Mouse (Mus musculus) adrenal gland, postnatal 0 days (tissue): ENCODE results near the gene Defa26. TPM values are rescaled to one million over a fixed set of nuclear protein-coding genes. Genes with fewer than 3 reads are reported as not detected.

ENCODE experiments used
- polyA plus RNA-seq: library from polyadenylated mRNA; unstranded; fragments of >200 nt; fragmentation: Nextera tagmentation; extraction: Ambion mirVana; gene quantifications from 2 replicates; pipeline ENCODE4 v1.2.1, GENCODE M21; 2015

The Defa26 gene
- not detected in 2 replicates for polyA plus RNA-seq

GRCm38 (mm10) chr8:21617883-21618282, at the start of gene Defa26:
Defa26 (plus strand) TSS chr8:21618183.

DNA sequence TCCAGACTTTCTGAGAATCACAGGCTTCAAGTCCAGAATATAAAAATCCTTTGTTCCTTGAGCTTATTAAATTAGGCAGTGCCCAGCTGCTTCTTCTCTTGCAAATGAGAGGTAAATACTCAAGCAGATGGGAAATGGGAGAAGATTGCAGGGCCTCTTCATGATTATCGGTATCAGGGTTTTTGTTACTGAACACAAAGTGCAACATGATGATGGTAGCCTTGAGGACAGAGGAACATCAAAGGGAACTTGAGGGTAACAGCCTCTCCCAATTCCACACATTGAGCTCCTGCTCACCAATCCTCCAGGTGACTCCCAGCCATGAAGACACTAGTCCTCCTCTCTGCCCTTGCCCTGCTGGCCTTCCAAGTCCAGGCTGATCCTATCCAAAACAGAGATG, 35.3 kb upstream of the Defa26 start, which contains the start of gene Defa28:
Gene Defa28 (plus strand): TSS at position 301 of the 400 bp plus-strand sequence.

DNA sequence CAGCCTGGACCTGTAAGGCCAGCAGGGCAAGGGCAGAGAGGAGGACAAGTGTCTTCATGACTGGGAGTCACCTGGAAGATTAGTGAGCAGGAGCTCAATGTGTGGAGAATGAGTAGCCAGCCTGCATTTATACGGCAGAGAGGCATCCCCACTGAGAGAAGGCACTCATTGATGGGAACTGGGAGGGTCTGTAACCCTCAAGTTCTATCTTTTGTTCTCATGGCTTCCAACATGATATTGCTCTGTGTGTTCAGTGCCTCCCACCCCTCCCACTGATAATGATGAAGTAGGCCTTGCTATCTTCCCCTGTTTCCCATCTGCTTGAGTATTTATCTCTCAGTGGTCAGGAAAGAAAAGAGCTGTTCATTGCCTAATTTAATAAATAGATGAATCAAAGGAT, 23.6 kb upstream of the Defa26 start, which contains the start of gene Gm7861:
Gene Gm7861 (minus strand): TSS at position 101 of the 400 bp plus-strand sequence.

GRCm38 (mm10) chr8:21655480-21655879, 37.5 kb downstream of the Defa26 start, which contains the start of gene Defa17:
Defa17 (plus strand) TSS chr8:21655780.

GRCm38 (mm10) chr8:21665497-21665896, 47.5 kb downstream of the Defa26 start, which contains the start of gene Defa34:
Defa34 (plus strand) TSS chr8:21665797.

Other genes starting within 250 kb of the Defa26 start
- gene Defa2, start 239.7 kb upstream of the Defa26 start, polyA plus RNA-seq, result not detected in 2 replicates
- gene Defa33, start 226.4 kb upstream of the Defa26 start, polyA plus RNA-seq, result not detected in 2 replicates
- not detected in 2 replicates for gene Defa36, start 190.8 kb upstream of the Defa26 start, polyA plus RNA-seq
- gene Gm7849, start 161.6 kb upstream of the Defa26 start, polyA plus RNA-seq, result not detected in 2 replicates
- gene Defa20, start 108.9 kb upstream of the Defa26 start, polyA plus RNA-seq, result not detected in 2 replicates
- not detected in 2 replicates for gene Defa32, start 89.2 kb upstream of the Defa26 start, polyA plus RNA-seq
- gene Defa37, start 52.8 kb upstream of the Defa26 start, polyA plus RNA-seq, result not detected in 2 replicates
- gene Defa28, start 35.2 kb upstream of the Defa26 start, polyA plus RNA-seq, result not detected in 2 replicates
- not detected in 2 replicates for gene Gm7861, start 23.7 kb upstream of the Defa26 start, polyA plus RNA-seq
- 1.1 TPM in 1 of 2 replicates, not detected in the other for gene Defa17, start 37.6 kb downstream of the Defa26 start, polyA plus RNA-seq
- gene Defa34, start 47.6 kb downstream of the Defa26 start, polyA plus RNA-seq, result not detected in 2 replicates
- not detected in 2 replicates for gene AY761184, start 85.5 kb downstream of the Defa26 start, polyA plus RNA-seq
- 0.35 and 0.37 TPM in 2 replicates for gene Defa24, start 116.3 kb downstream of the Defa26 start, polyA plus RNA-seq
- gene Defb50, start 205.4 kb downstream of the Defa26 start, polyA plus RNA-seq, result not detected in 2 replicates
- not detected in 2 replicates for gene Defb2, start 221.7 kb downstream of the Defa26 start, polyA plus RNA-seq
- gene Defb10, start 240.7 kb downstream of the Defa26 start, polyA plus RNA-seq, result not detected in 2 replicates